Mouse (Mus musculus): ENCODE data around the gene Cdc14b.

Gene Cdc14b

GRCm38 (mm10) chr13:64178746-64179652 lies 96.1 kb downstream of the Cdc14b start:
- DNase-seq (ENCODE audit: low spot score in 2 of 2) = no peak

- DNase-seq (ENCODE audit: low spot score in 2 of 2) = no peak
These were observed 97.1 kb downstream of the Cdc14b start for GRCm38 (mm10) chr13:64178000-64178399.

GRCm38 (mm10) chr13:64169746-64170145 lies 105.3 kb downstream of the Cdc14b start:
- no peak for DNase-seq (ENCODE audit: low spot score in 2 of 2)

- DNase-seq (ENCODE audit: low spot score in 2 of 2) = no peak
These were observed 111.9 kb downstream of the Cdc14b start for GRCm38 (mm10) chr13:64163147-64163715.

GRCm38 (mm10) chr13:64162626-64163025 lies 112.5 kb downstream of the Cdc14b start:
- no peak for DNase-seq (ENCODE audit: low spot score in 2 of 2)

- DNase-seq (ENCODE audit: low spot score in 2 of 2) = peak in 1 of 2 experiments; percentile 35
These were observed 113.0 kb downstream of the Cdc14b start for GRCm38 (mm10) chr13:64161916-64162611.

GRCm38 (mm10) chr13:64161548-64161915 lies 113.6 kb downstream of the Cdc14b start, which contains the start of gene Habp4:
Gene Habp4, plus strand, starts transcription at chr13:64161824.
- DNase-seq (ENCODE audit: low spot score in 2 of 2) = peak; percentile 97 to 98

GRCm38 (mm10) chr13:64156966-64157365 lies 118.1 kb downstream of the Cdc14b start:
- no peak for DNase-seq (ENCODE audit: low spot score in 2 of 2)

- DNase-seq (ENCODE audit: low spot score in 2 of 2) = peak in 1 of 2 experiments; percentile 23
These were observed 119.9 kb downstream of the Cdc14b start for GRCm38 (mm10) chr13:64155171-64155571.

- no peak for DNase-seq (ENCODE audit: low spot score in 2 of 2)
These were observed 120.4 kb downstream of the Cdc14b start for GRCm38 (mm10) chr13:64154651-64155050.

GRCm38 (mm10) chr13:64153751-64154267 lies 121.3 kb downstream of the Cdc14b start:
- DNase-seq (ENCODE audit: low spot score in 2 of 2) = peak; percentile 55 to 56

- peak; percentile 99 for DNase-seq (ENCODE audit: low spot score in 2 of 2)
These were observed 121.9 kb downstream of the Cdc14b start, which contains the start of gene Zfp367 for GRCm38 (mm10) chr13:64153083-64153682. Gene Zfp367, minus strand, starts transcription at chr13:64153202.

- no peak for DNase-seq (ENCODE audit: low spot score in 2 of 2)
These were observed 122.4 kb downstream of the Cdc14b start for GRCm38 (mm10) chr13:64152671-64153082.

GRCm38 (mm10) chr13:64152241-64152669 lies 122.8 kb downstream of the Cdc14b start:
- DNase-seq (ENCODE audit: low spot score in 2 of 2) = peak; percentile 81 to 83

- no peak for DNase-seq (ENCODE audit: low spot score in 2 of 2)
These were observed 125.0 kb downstream of the Cdc14b start for GRCm38 (mm10) chr13:64150121-64150520.
